Mouse (Mus musculus): ENCODE results near the gene Cradd.
A peak's percentile ranks its signal among the peaks of the same experiment; 100 is the strongest.

Cradd gene

GRCm38 (mm10) chr10:95164949-95165348, 159.0 kb downstream of the Cradd start:
- DNase-seq (ENCODE audit: extremely low spot score, low spot score), result no peak

- no peak for DNase-seq (ENCODE audit: extremely low spot score, low spot score)
These were observed 161.1 kb downstream of the Cradd start for GRCm38 (mm10) chr10:95162691-95163374.

GRCm38 (mm10) chr10:95159675-95160256, 164.2 kb downstream of the Cradd start:
- DNase-seq (ENCODE audit: extremely low spot score, low spot score), result no peak

GRCm38 (mm10) chr10:95156410-95156809, 167.5 kb downstream of the Cradd start:
- no peak for DNase-seq (ENCODE audit: extremely low spot score, low spot score)

- no peak for DNase-seq (ENCODE audit: extremely low spot score, low spot score)
These were observed 169.3 kb downstream of the Cradd start for GRCm38 (mm10) chr10:95154675-95155074.

- DNase-seq (ENCODE audit: extremely low spot score, low spot score), result no peak
These were observed 170.7 kb downstream of the Cradd start for GRCm38 (mm10) chr10:95153224-95153623.

- no peak for DNase-seq (ENCODE audit: extremely low spot score, low spot score)
These were observed 171.4 kb downstream of the Cradd start for GRCm38 (mm10) chr10:95152503-95152989.

GRCm38 (mm10) chr10:95151012-95151768, 172.7 kb downstream of the Cradd start:
- no peak for DNase-seq (ENCODE audit: extremely low spot score, low spot score)

DNA sequence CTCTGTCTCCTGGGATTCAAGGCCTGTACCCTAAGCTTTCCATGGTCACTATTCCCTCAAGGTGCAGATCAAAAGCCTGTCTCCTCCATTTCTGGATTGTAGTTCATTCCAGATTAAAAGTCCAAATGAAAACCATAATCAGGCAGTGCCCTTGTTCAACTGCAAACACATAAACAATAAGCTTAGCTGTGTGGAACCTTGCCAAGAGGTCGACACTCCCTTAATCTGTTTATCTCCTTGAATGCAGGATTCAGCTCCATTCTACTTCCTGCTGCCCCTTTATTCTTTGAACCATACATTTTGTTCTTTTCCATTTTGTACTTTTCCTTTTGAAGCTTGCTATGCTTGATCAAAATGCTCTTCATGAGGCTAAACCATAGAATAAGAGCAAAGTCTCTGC, 174.3 kb downstream of the Cradd start:
- no peak for DNase-seq (ENCODE audit: extremely low spot score, low spot score)

GRCm38 (mm10) chr10:95148641-95149040, 175.3 kb downstream of the Cradd start:
- DNase-seq (ENCODE audit: extremely low spot score, low spot score), result no peak

DNA sequence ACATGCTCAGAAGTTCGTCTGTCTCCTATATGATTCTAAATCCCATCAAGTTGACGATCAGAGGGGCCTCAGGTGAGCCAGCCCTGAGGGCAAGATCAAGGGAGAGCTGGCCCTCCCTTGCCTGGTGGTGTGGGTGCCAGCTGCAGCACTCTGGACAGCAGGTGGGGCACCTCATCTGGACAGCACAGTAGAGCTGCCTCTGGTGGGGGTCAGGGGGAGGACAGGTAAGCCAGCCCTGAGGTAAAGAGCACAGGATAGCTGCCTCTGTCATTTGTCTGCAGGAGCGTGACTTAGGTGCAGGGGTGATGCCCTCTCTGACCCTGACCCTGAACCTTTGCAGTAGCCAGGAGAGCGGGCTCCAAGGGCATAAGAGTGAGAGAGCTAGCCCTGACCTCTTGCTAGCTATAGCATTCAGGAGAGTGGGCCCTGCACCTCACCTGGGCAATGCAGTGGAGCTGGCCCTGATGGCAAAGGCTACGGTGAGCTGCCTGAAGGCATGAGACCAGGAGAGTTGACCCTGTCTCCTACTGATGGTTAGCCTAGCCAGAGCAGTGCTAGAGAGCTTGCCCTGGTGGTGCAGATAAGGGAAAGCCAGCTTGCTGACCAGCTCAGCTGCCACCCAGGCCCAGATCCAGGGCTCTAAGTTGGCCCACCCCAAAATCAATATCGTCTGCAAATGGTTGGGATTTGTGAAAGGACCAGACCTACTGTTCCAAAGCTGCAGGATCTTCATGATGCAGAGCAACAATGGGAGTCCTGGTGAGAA, 176.6 kb downstream of the Cradd start:
- DNase-seq (ENCODE audit: extremely low spot score, low spot score), result no peak

DNA sequence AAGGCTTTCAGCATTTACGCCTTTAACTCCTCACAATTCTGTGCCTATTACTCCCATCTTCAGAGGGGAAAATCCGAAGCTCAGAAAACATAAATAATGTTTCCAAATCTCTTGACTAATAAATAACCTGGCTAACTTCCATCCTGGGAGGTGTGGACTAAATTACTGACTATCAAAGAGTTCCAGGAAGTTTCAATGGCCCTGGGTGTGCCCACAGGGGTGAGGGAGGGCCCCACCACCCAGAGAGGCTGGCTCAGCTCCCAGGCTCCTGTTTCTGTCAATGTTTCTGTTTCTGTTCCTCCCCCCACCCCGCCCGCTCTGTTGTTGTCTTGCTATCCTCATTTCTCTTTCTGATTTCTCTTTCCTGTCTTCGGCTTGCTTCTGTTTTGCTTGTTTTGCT, 177.4 kb downstream of the Cradd start:
- DNase-seq (ENCODE audit: extremely low spot score, low spot score), result no peak

GRCm38 (mm10) chr10:95145204-95145926, 178.6 kb downstream of the Cradd start:
- peak; percentile 41 for DNase-seq (ENCODE audit: extremely low spot score, low spot score)

DNA sequence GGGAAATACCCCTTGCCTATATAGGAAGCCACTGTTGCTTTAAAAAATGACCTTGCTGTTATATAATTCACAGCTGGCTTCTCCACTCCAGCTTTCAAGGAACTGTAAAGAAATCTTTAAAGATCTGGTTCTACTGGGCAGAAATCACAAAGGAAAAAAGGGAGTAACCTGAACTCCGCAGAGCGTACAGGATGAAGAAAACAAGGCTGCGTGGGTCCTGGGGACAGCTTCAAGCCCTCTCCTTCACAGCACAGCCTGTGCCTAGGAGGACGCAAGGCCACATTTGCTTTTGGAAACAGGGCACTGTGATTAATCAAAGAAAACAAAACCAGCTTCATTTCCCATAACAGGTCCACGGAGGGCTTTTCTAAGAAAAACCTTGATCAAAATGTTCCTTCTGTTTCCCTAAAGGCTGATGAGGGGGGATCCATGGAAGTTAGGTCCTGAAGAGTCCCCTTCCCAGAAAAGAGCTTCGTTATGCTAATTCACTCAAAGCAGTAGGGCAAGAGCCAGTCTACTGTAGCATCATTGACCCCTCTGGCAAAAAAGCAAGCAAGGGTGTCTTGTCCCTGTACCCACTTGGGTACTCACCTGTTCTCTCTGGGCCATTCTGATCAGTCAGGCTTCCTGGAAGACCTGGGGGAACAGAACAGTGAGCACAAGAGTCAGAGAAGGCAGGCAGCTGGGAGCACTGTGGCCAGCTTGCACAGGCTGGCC, 179.4 kb downstream of the Cradd start:
- DNase-seq (ENCODE audit: extremely low spot score, low spot score), result no peak

DNA sequence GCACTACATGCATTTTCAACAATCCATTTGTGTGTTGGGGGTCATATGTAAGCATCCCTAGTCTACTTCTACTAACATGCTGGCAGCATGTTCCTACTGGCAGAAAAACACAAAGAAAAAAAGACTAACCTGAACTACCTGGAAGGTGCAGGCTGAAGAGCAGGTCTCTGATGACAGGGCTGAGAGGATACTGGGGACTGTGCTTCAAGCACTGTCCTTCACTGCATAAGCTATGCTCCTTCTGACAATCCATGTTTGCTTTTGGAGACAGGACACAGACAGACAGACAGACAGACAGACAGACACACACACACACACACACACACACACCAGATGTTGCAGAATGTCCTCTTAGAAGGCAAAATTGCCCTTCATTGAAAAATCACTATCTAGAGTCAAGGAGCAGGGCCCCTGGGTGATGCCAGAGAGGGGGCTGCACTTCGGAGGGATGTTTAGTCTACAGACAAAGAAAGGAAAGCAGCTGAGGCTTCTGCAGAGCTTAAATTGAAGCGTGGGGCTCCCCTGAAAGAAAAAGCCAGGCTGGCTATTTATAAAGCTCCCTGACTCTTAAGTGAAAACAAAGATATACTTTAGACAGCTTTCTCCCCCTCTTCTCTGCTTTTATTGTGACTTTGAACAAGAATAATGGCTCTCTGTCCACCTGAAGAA, 180.4 kb downstream of the Cradd start:
- DNase-seq (ENCODE audit: extremely low spot score, low spot score), result peak; percentile 28

GRCm38 (mm10) chr10:95142844-95143435, 181.0 kb downstream of the Cradd start:
- DNase-seq (ENCODE audit: extremely low spot score, low spot score), result peak; percentile 34

GRCm38 (mm10) chr10:95141075-95141474, 182.9 kb downstream of the Cradd start:
- DNase-seq (ENCODE audit: extremely low spot score, low spot score), result no peak

DNA sequence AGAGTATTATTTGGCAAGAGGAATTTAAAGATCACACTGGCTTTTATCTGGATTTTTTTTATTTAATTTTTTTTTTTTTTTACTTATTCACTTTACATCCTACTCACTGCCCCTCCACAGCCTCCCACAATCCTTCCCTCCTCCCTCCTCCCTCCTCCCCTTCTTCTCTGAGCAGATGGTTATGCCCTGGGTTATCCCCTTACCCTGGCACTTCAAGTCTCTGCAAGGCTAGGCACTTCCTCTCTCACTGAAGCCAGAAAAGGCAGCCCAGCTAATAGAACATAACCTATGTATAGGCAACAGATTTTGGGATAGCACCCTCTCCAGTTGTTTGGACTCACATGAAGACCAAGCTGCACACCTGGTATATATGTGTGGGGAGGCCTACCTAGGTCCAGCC, 183.7 kb downstream of the Cradd start:
- no peak for DNase-seq (ENCODE audit: extremely low spot score, low spot score)

- no peak for DNase-seq (ENCODE audit: extremely low spot score, low spot score)
These were observed 184.3 kb downstream of the Cradd start for GRCm38 (mm10) chr10:95139645-95140044.
